Comparison of ENCODE assay signal across 7 mouse cellular contexts in the genomic region with DNA sequence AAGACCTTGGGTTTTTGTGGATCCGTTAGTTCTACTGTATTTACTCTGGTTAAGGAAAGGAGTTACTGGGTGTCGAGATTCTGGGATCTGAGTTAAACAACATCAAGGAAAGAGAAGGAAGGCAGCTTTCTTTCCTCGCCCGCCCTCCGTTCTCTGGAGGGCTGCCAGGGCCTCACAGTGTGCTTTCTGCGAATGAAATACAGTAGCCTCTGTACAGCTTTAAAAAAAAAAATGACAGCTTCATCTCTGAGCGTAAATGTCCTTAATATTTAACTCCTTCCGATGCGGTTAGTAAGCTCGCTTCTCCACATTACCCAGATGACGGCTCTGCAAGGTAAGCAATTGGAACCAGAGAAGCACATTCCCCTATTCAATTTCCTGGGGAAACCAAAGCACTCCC. TPM values are rescaled to one million over a fixed set of nuclear protein-coding genes. Genes with fewer than 3 reads are reported as not detected.
DNase-seq lines count a peak whose midpoint lies in the region; ATAC-seq and TF ChIP-seq lines count a peak whose summit lies in the region.

No protein-coding gene starts in this region.

- H3K4me3 ChIP-seq in intestine, embryonic 14.5 days (ENCODE audit: low read depth, low read length) = no peak overlapping the region
- H3K4me3 ChIP-seq in intestine, postnatal 0 days (ENCODE audit: low read depth, low read length) = no peak overlapping the region
- no peak overlapping the region for H3K4me3 ChIP-seq in embryonic facial prominence, embryonic 11.5 days (ENCODE audit: low read depth, low read length)
- H3K4me3 ChIP-seq in hindbrain, embryonic 14.5 days (replicated peaks; ENCODE audit: low read length) = no peak overlapping the region
- no peak overlapping the region for H3K4me3 ChIP-seq in limb, embryonic 12.5 days (replicated peaks)

- peaks cover 20% of the 10 kb centered on the region for H3K4me1 ChIP-seq in intestine, embryonic 14.5 days (replicated peaks; ENCODE audit: control insufficient read depth, insufficient read depth, low read length)
- H3K4me1 ChIP-seq in intestine, postnatal 0 days (replicated peaks; ENCODE audit: control insufficient read depth, insufficient read depth, low read length) = peaks cover 4% of the 10 kb centered on the region; the same call in 1 of the 2 replicates
- H3K4me1 ChIP-seq in embryonic facial prominence, embryonic 11.5 days (ENCODE audit: control insufficient read depth, insufficient read depth, low read length) = peaks cover 2% of the 10 kb centered on the region; the same call in 1 of the 2 replicates
- H3K4me1 ChIP-seq in hindbrain, embryonic 14.5 days (replicated peaks; ENCODE audit: control insufficient read depth, insufficient read depth, low read length) = peaks cover 34% of the 10 kb centered on the region
- peaks cover 42% of the 10 kb centered on the region for H3K4me1 ChIP-seq in limb, embryonic 12.5 days (replicated peaks)

- peak overlapping the region; percentile 11; the same call in 1 of the 2 replicates for H3K27ac ChIP-seq in intestine, embryonic 14.5 days (ENCODE audit: low read depth)
- no peak overlapping the region for H3K27ac ChIP-seq in intestine, postnatal 0 days (ENCODE audit: low read depth, low read length)
- H3K27ac ChIP-seq in embryonic facial prominence, embryonic 11.5 days (replicated peaks; ENCODE audit: low read depth, low read length) = no peak overlapping the region
- peak overlapping the region; percentile 72 for H3K27ac ChIP-seq in hindbrain, embryonic 14.5 days
- peak overlapping the region; percentile 62 for H3K27ac ChIP-seq in limb, embryonic 12.5 days

- DNase-seq in intestine, embryonic 14.5 days (ENCODE audit: low spot score) = no peak
- peak; percentile 32 for DNase-seq in embryonic facial prominence, embryonic 11.5 days (ENCODE audit: low spot score)
- no peak for DNase-seq in hindbrain, embryonic 14.5 days (ENCODE audit: low spot score)
- DNase-seq in thymus, postnatal 10 days (ENCODE audit: low spot score in 2 of 2) = no peak
- DNase-seq in liver = no peak

- H3K27me3 ChIP-seq in intestine, embryonic 14.5 days (replicated peaks; ENCODE audit: control insufficient read depth, insufficient read depth, low read length) = no peaks in the 10 kb centered on the region
- H3K27me3 ChIP-seq in intestine, postnatal 0 days (replicated peaks; ENCODE audit: control insufficient read depth, insufficient read depth, low read length) = no peaks in the 10 kb centered on the region
- no peaks in the 10 kb centered on the region for H3K27me3 ChIP-seq in embryonic facial prominence, embryonic 11.5 days (ENCODE audit: control insufficient read depth, insufficient read depth, low read length)
- H3K27me3 ChIP-seq in hindbrain, embryonic 14.5 days (ENCODE audit: control insufficient read depth, insufficient read depth, low read length) = no peaks in the 10 kb centered on the region
- no peaks in the 10 kb centered on the region for H3K27me3 ChIP-seq in limb, embryonic 12.5 days

- no peak for ATAC-seq in intestine, embryonic 14.5 days (replicated peaks; ENCODE audit: low FRiP score, low TSS enrichment, low read depth)
- no peak for ATAC-seq in intestine, postnatal 0 days
- ATAC-seq in embryonic facial prominence, embryonic 11.5 days (replicated peaks; ENCODE audit: insufficient number of reproducible peaks, low FRiP score, low TSS enrichment, low read depth) = no peak
- no peak for ATAC-seq in hindbrain, embryonic 14.5 days (ENCODE audit: low FRiP score)
- no peak for ATAC-seq in limb, embryonic 12.5 days (ENCODE audit: insufficient number of reproducible peaks, insufficient read depth, low FRiP score, low TSS enrichment, low read depth)

- H3K36me3 ChIP-seq in intestine, embryonic 14.5 days (ENCODE audit: control insufficient read depth, insufficient read depth, low read length) = no peaks in the 10 kb centered on the region
- H3K36me3 ChIP-seq in intestine, postnatal 0 days (ENCODE audit: control insufficient read depth, insufficient read depth) = no peaks in the 10 kb centered on the region
- H3K36me3 ChIP-seq in embryonic facial prominence, embryonic 11.5 days (replicated peaks; ENCODE audit: control insufficient read depth, insufficient read depth, low read depth, low read length) = no peaks in the 10 kb centered on the region
- H3K36me3 ChIP-seq in hindbrain, embryonic 14.5 days (replicated peaks; ENCODE audit: control insufficient read depth, insufficient read depth) = no peaks in the 10 kb centered on the region
- H3K36me3 ChIP-seq in limb, embryonic 12.5 days = no peaks in the 10 kb centered on the region

- TF ChIP-seq CTCF in intestine, postnatal 0 days (IDR thresholded peaks at IDR 0.05; ENCODE audit: low read depth) = no peak

- WGBS in intestine, embryonic 14.5 days = 34% methylated on average over 11 of the region's 11 CpGs
- 45% methylated on average over 11 of the region's 11 CpGs for WGBS in intestine, postnatal 0 days
- WGBS in embryonic facial prominence, embryonic 11.5 days = 27% methylated on average over 11 of the region's 11 CpGs
- 53% methylated on average over 11 of the region's 11 CpGs for WGBS in hindbrain, embryonic 14.5 days
- 21% methylated on average over 11 of the region's 11 CpGs for WGBS in limb, embryonic 12.5 days

- no peaks in the 10 kb centered on the region; the same call in 1 of the 2 replicates for H3K9me3 ChIP-seq in intestine, embryonic 14.5 days (ENCODE audit: control insufficient read depth, low read length)
- no peaks in the 10 kb centered on the region for H3K9me3 ChIP-seq in intestine, postnatal 0 days (ENCODE audit: control insufficient read depth)
- H3K9me3 ChIP-seq in embryonic facial prominence, embryonic 11.5 days (replicated peaks; ENCODE audit: control insufficient read depth, low read length) = no peaks in the 10 kb centered on the region
- no peaks in the 10 kb centered on the region for H3K9me3 ChIP-seq in hindbrain, embryonic 14.5 days (ENCODE audit: control insufficient read depth, low read length)
- peaks cover under 1% of the 10 kb centered on the region; the same call in 1 of the 2 replicates for H3K9me3 ChIP-seq in limb, embryonic 12.5 days

- no peak overlapping the region for H3K9ac ChIP-seq in intestine, embryonic 14.5 days (ENCODE audit: low read length)
- no peak overlapping the region for H3K9ac ChIP-seq in intestine, postnatal 0 days (ENCODE audit: low read depth, low read length)
- H3K9ac ChIP-seq in embryonic facial prominence, embryonic 11.5 days (replicated peaks; ENCODE audit: low read length) = no peak overlapping the region
- peak overlapping the region; percentile 46 for H3K9ac ChIP-seq in hindbrain, embryonic 14.5 days
- H3K9ac ChIP-seq in limb, embryonic 12.5 days (replicated peaks) = no peak overlapping the region

- H3K4me2 ChIP-seq in intestine, embryonic 14.5 days (ENCODE audit: low read length) = peak overlapping the region; percentile 11; the same call in 1 of the 2 replicates
- no peak overlapping the region for H3K4me2 ChIP-seq in intestine, postnatal 0 days (replicated peaks; ENCODE audit: low read depth)
- H3K4me2 ChIP-seq in embryonic facial prominence, embryonic 11.5 days (ENCODE audit: low read depth, low read length) = no peak overlapping the region
- H3K4me2 ChIP-seq in hindbrain, embryonic 14.5 days (replicated peaks) = peak overlapping the region; percentile 22; the same call in 1 of the 2 replicates
- H3K4me2 ChIP-seq in limb, embryonic 12.5 days = peak overlapping the region; percentile 45

RNA-seq across cellular contexts. Expression of a gene that starts 4.8 kb away (rescaled TPM):
- 4.4 and 4.7 TPM in 2 replicates for polyA plus RNA-seq in intestine, embryonic 14.5 days (2014; fragmentation: Nextera tagmentation; extraction: Ambion mirVana)
- 0.85 and 1.4 TPM in 2 replicates for polyA plus RNA-seq in intestine, postnatal 0 days (2015; fragmentation: Nextera tagmentation; extraction: Ambion mirVana)
- polyA plus RNA-seq in embryonic facial prominence, embryonic 11.5 days (2014; fragmentation: Nextera tagmentation; extraction: Ambion mirVana) = 3.0 and 3.3 TPM in 2 replicates
- 4.5 and 5.0 TPM in 2 replicates for polyA plus RNA-seq in hindbrain, embryonic 14.5 days (2014; fragmentation: Nextera tagmentation; extraction: Ambion mirVana)
- 5.3 and 6.1 TPM in 2 replicates for polyA plus RNA-seq in limb, embryonic 12.5 days (2016; fragmentation: Nextera tagmentation; extraction: Ambion mirVana)

Comparison
In these comparisons a context has a peak if more than half of its experiments do, and no peak if none do; other contexts are left out.
1. H3K27ac ChIP-seq: peak in intestine, embryonic 14.5 days (single experiment), hindbrain, embryonic 14.5 days (single experiment) and limb, embryonic 12.5 days (single experiment); none in intestine, postnatal 0 days (single experiment) and embryonic facial prominence, embryonic 11.5 days (single experiment).
2. H3K4me2 ChIP-seq: peak in intestine, embryonic 14.5 days (single experiment), hindbrain, embryonic 14.5 days (single experiment) and limb, embryonic 12.5 days (single experiment); none in intestine, postnatal 0 days (single experiment) and embryonic facial prominence, embryonic 11.5 days (single experiment).